Mouse (Mus musculus) thymus, postnatal 10 days (tissue): ENCODE data around the gene Treml4.

Experiments
- DNase-seq, 2 experiments: peaks; one replicate each; pipeline ENCODE4 v3.0.0; 2021; ENCODE audit warnings: low spot score in 2 of 2

The Treml4 gene

GRCm38 (mm10) chr17:48263741-48264362 lies at the start of gene Treml4:
Gene Treml4 (plus strand): TSS chr17:48264295.
- DNase-seq, result no peak

GRCm38 (mm10) chr17:48215429-48215828 lies 48.7 kb upstream of the Treml4 start:
- DNase-seq, result no peak

GRCm38 (mm10) chr17:48230680-48231079 lies 33.4 kb upstream of the Treml4 start:
- peak in 1 of 2 experiments; percentile 1 for DNase-seq

- peak in 1 of 2 experiments; percentile 1 for DNase-seq
Measured at GRCm38 (mm10) chr17:48232518-48232917, 31.6 kb upstream of the Treml4 start, which contains the start of gene Trem1. Gene Trem1 (plus strand): TSS chr17:48232768.

GRCm38 (mm10) chr17:48233789-48234188 lies 30.3 kb upstream of the Treml4 start:
- no peak for DNase-seq

GRCm38 (mm10) chr17:48234550-48234949 lies 29.5 kb upstream of the Treml4 start:
- DNase-seq, result no peak

- DNase-seq, result no peak
Measured at GRCm38 (mm10) chr17:48235773-48236370, 28.2 kb upstream of the Treml4 start.

- no peak for DNase-seq
Measured at GRCm38 (mm10) chr17:48237621-48238020, 26.5 kb upstream of the Treml4 start.

- DNase-seq, result no peak
Measured at GRCm38 (mm10) chr17:48247221-48247928, 16.7 kb upstream of the Treml4 start, which contains the start of gene Trem3. Gene Trem3 (plus strand): TSS chr17:48247777.

- DNase-seq, result no peak
Measured at GRCm38 (mm10) chr17:48249039-48249438, 15.1 kb upstream of the Treml4 start.

- no peak for DNase-seq
Measured at GRCm38 (mm10) chr17:48249501-48249900, 14.6 kb upstream of the Treml4 start.

- DNase-seq, result no peak
Measured at GRCm38 (mm10) chr17:48250631-48251030, 13.5 kb upstream of the Treml4 start.

GRCm38 (mm10) chr17:48256575-48256974 lies 7.5 kb upstream of the Treml4 start:
- DNase-seq, result no peak

- DNase-seq, result no peak
Measured at GRCm38 (mm10) chr17:48261868-48262267, 2.2 kb upstream of the Treml4 start.

GRCm38 (mm10) chr17:48264662-48265061 lies 567 bp downstream of the Treml4 start:
- DNase-seq, result no peak

GRCm38 (mm10) chr17:48266138-48266537 lies 2.0 kb downstream of the Treml4 start:
- DNase-seq, result no peak

GRCm38 (mm10) chr17:48266610-48267304 lies 2.7 kb downstream of the Treml4 start:
- no peak for DNase-seq

GRCm38 (mm10) chr17:48267591-48267990 lies 3.5 kb downstream of the Treml4 start:
- no peak for DNase-seq

- no peak for DNase-seq
Measured at GRCm38 (mm10) chr17:48268276-48268675, 4.2 kb downstream of the Treml4 start.

- DNase-seq, result no peak
Measured at GRCm38 (mm10) chr17:48269833-48270232, 5.7 kb downstream of the Treml4 start.

GRCm38 (mm10) chr17:48272158-48272557 lies 8.1 kb downstream of the Treml4 start:
- DNase-seq, result no peak

- DNase-seq, result no peak
Measured at GRCm38 (mm10) chr17:48272598-48272997, 8.5 kb downstream of the Treml4 start.
